Mouse (Mus musculus): Measurements from ENCODE around the gene Spon1.

Spon1 gene

GRCm38 (mm10) chr7:113765667-113766497 lies at the start of gene Spon1:
Gene Spon1 (plus strand): TSS chr7:113765998.
- no peak for TF ChIP-seq GATA4 (IDR thresholded peaks at IDR 0.05; ENCODE audit: insufficient replicate concordance, low read length)

GRCm38 (mm10) chr7:113721994-113722393 lies 43.8 kb upstream of the Spon1 start:
- no peak for TF ChIP-seq GATA4 (IDR thresholded peaks at IDR 0.05; ENCODE audit: insufficient replicate concordance, low read length)

- TF ChIP-seq GATA4 (IDR thresholded peaks at IDR 0.05; ENCODE audit: insufficient replicate concordance, low read length) = no peak
Observed at GRCm38 (mm10) chr7:113723905-113724304, 41.9 kb upstream of the Spon1 start.

GRCm38 (mm10) chr7:113727999-113728713 lies 37.6 kb upstream of the Spon1 start:
- no peak for TF ChIP-seq GATA4 (IDR thresholded peaks at IDR 0.05; ENCODE audit: insufficient replicate concordance, low read length)

GRCm38 (mm10) chr7:113728926-113729325 lies 36.9 kb upstream of the Spon1 start:
- no peak for TF ChIP-seq GATA4 (IDR thresholded peaks at IDR 0.05; ENCODE audit: insufficient replicate concordance, low read length)

GRCm38 (mm10) chr7:113730406-113731247 lies 35.2 kb upstream of the Spon1 start:
- no peak for TF ChIP-seq GATA4 (IDR thresholded peaks at IDR 0.05; ENCODE audit: insufficient replicate concordance, low read length)

- no peak for TF ChIP-seq GATA4 (IDR thresholded peaks at IDR 0.05; ENCODE audit: insufficient replicate concordance, low read length)
Observed at GRCm38 (mm10) chr7:113737790-113738362, 27.9 kb upstream of the Spon1 start.

- no peak for TF ChIP-seq GATA4 (IDR thresholded peaks at IDR 0.05; ENCODE audit: insufficient replicate concordance, low read length)
Observed at GRCm38 (mm10) chr7:113739181-113739580, 26.6 kb upstream of the Spon1 start.

GRCm38 (mm10) chr7:113742644-113743043 lies 23.2 kb upstream of the Spon1 start:
- no peak for TF ChIP-seq GATA4 (IDR thresholded peaks at IDR 0.05; ENCODE audit: insufficient replicate concordance, low read length)

- TF ChIP-seq GATA4 (IDR thresholded peaks at IDR 0.05; ENCODE audit: insufficient replicate concordance, low read length) = no peak
Observed at GRCm38 (mm10) chr7:113743982-113744381, 21.8 kb upstream of the Spon1 start.

- TF ChIP-seq GATA4 (IDR thresholded peaks at IDR 0.05; ENCODE audit: insufficient replicate concordance, low read length) = no peak
Observed at GRCm38 (mm10) chr7:113756616-113757015, 9.2 kb upstream of the Spon1 start.

- TF ChIP-seq GATA4 (IDR thresholded peaks at IDR 0.05; ENCODE audit: insufficient replicate concordance, low read length) = no peak
Observed at GRCm38 (mm10) chr7:113759212-113759611, 6.6 kb upstream of the Spon1 start.

- no peak for TF ChIP-seq GATA4 (IDR thresholded peaks at IDR 0.05; ENCODE audit: insufficient replicate concordance, low read length)
Observed at GRCm38 (mm10) chr7:113765133-113765532, 665 bp upstream of the Spon1 start.

GRCm38 (mm10) chr7:113766498-113766941 lies 722 bp downstream of the Spon1 start:
- no peak for TF ChIP-seq GATA4 (IDR thresholded peaks at IDR 0.05; ENCODE audit: insufficient replicate concordance, low read length)

GRCm38 (mm10) chr7:113767546-113767945 lies 1.7 kb downstream of the Spon1 start:
- no peak for TF ChIP-seq GATA4 (IDR thresholded peaks at IDR 0.05; ENCODE audit: insufficient replicate concordance, low read length)

All from liver, adult (tissue).